Mouse (Mus musculus): ENCODE data around the gene Hmg20a.

DNA sequence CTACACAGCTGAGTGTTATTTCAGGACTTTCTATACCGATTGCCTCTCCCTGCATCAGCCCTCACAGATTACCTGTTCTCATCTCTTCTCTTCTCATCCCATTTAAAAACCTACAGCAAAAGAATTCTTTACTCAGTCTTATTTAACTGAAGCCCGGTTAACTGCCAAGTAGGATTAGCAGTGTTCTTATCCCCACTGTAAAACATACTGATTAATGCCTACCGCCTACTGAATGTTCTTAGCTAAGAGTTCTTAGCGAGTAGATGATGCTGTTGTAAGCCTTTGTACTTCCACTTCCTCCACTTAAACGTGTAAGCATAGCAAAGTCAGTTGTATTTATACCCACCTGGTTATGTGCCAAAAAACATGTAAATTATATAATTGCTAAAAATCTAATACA, 42.6 kb downstream of the Hmg20a start:
- no peak for TF ChIP-seq POLR2A (IDR thresholded peaks at IDR 0.05; ENCODE audit: low read depth, low read length)
- no peak for TF ChIP-seq CTCF (IDR thresholded peaks at IDR 0.05; ENCODE audit: extremely low read depth, insufficient read length, insufficient replicate concordance, low read depth, low read length)

All from small intestine, adult 2 months (tissue).